Mouse (Mus musculus): ENCODE data around the gene Sfrp2. TPM values are rescaled to one million over a fixed set of nuclear protein-coding genes. Genes with fewer than 3 reads are reported as not detected.
A peak's percentile ranks its signal among the peaks of the same experiment; 100 is the strongest.

Sfrp2 gene
- polyA plus RNA-seq, 1 experiment from 2014 or later, result 92.4 TPM

- ATAC-seq (ENCODE audit: low FRiP score, low read depth), result no peak
- Histone ChIP-seq H3K9me3 (no peaks in the 10 kb centered on the region), H3K27me3 (no peaks in the 10 kb centered on the region), H3K36me3 (no peaks in the 10 kb centered on the region), H3K4me1 (peaks cover 13% of the 10 kb centered on the region), H3K4me2 (replicated peaks) (no peak overlapping the region), H3K9ac (replicated peaks) (no peak overlapping the region), H3K4me3 (no peak overlapping the region), H3K27ac (replicated peaks) (no peak overlapping the region)
- WGBS, result 91% methylated on average over 10 of the region's 10 CpGs
These were observed 15.5 kb downstream of the Sfrp2 start for GRCm38 (mm10) chr3:83781460-83782222.

- no peak overlapping the region for H3K9ac ChIP-seq (replicated peaks)
These were observed 17.8 kb downstream of the Sfrp2 start for GRCm38 (mm10) chr3:83783716-83784469.

GRCm38 (mm10) chr3:83784726-83785125 lies 18.6 kb downstream of the Sfrp2 start:
- Histone ChIP-seq H3K27me3 (peaks cover 18% of the 10 kb centered on the region), H3K4me1 (peaks cover 13% of the 10 kb centered on the region), H3K4me3 (no peak overlapping the region), H3K9ac (replicated peaks) (no peak overlapping the region), H3K9me3 (no peaks in the 10 kb centered on the region), H3K36me3 (no peaks in the 10 kb centered on the region), H3K27ac (replicated peaks) (no peak overlapping the region), H3K4me2 (replicated peaks) (no peak overlapping the region)
- 58% methylated on average over 3 of the region's 3 CpGs for WGBS
- ATAC-seq (ENCODE audit: low FRiP score, low read depth), result no peak

More at GRCm38 (mm10) chr3:83783716-83784469, 17.8 kb downstream of the Sfrp2 start:
- no peak overlapping the region for H3K4me2 ChIP-seq (replicated peaks)
- 9% methylated on average over 11 of the region's 11 CpGs for WGBS
- no peak overlapping the region for H3K27ac ChIP-seq (replicated peaks)
- H3K36me3 ChIP-seq, result no peaks in the 10 kb centered on the region
- H3K27me3 ChIP-seq, result peaks cover 11% of the 10 kb centered on the region
- H3K9me3 ChIP-seq, result no peaks in the 10 kb centered on the region
- H3K4me3 ChIP-seq, result no peak overlapping the region
- H3K4me1 ChIP-seq, result peaks cover 13% of the 10 kb centered on the region
- 0 out of 2 replicates have a peak, but pooled peaks have one; percentile 41 for ATAC-seq (ENCODE audit: low FRiP score, low read depth)

- H3K4me2 ChIP-seq (replicated peaks), result no peak overlapping the region
- peaks cover 32% of the 10 kb centered on the region for H3K27me3 ChIP-seq
- H3K27ac ChIP-seq (replicated peaks), result no peak overlapping the region
- no peaks in the 10 kb centered on the region for H3K36me3 ChIP-seq
- no peak overlapping the region for H3K9ac ChIP-seq (replicated peaks)
- no peak overlapping the region for H3K4me3 ChIP-seq
- H3K4me1 ChIP-seq, result peaks cover 13% of the 10 kb centered on the region
- no peak for ATAC-seq (ENCODE audit: low FRiP score, low read depth)
- no peaks in the 10 kb centered on the region for H3K9me3 ChIP-seq
- 58% methylated on average over 2 of the region's 2 CpGs for WGBS
These were observed 21.0 kb downstream of the Sfrp2 start for GRCm38 (mm10) chr3:83787086-83787485.

- 86% methylated on average over 7 of the region's 7 CpGs for WGBS
- ATAC-seq (ENCODE audit: low FRiP score, low read depth), result no peak
- no peak overlapping the region for H3K4me2 ChIP-seq (replicated peaks)
These were observed 21.7 kb downstream of the Sfrp2 start for GRCm38 (mm10) chr3:83787776-83788305.

GRCm38 (mm10) chr3:83789651-83790451 lies 23.7 kb downstream of the Sfrp2 start:
- Histone ChIP-seq H3K9me3 (no peaks in the 10 kb centered on the region), H3K27me3 (peaks cover 36% of the 10 kb centered on the region), H3K36me3 (no peaks in the 10 kb centered on the region), H3K27ac (replicated peaks) (no peak overlapping the region), H3K9ac (replicated peaks) (peak overlapping the region; percentile 68), H3K4me3 (peak overlapping the region; percentile 62), H3K4me2 (replicated peaks) (peak overlapping the region; percentile 83), H3K4me1 (peaks cover 1% of the 10 kb centered on the region; the same call in 1 of the 2 replicates)
- 3% methylated on average over 44 of the region's 44 CpGs for WGBS
- peak; percentile 77 for ATAC-seq (ENCODE audit: low FRiP score, low read depth)

More at GRCm38 (mm10) chr3:83787776-83788305, 21.7 kb downstream of the Sfrp2 start:
- Histone ChIP-seq H3K9ac (replicated peaks) (no peak overlapping the region), H3K36me3 (no peaks in the 10 kb centered on the region), H3K4me3 (no peak overlapping the region), H3K27ac (replicated peaks) (no peak overlapping the region), H3K27me3 (peaks cover 36% of the 10 kb centered on the region), H3K4me1 (peaks cover 13% of the 10 kb centered on the region), H3K9me3 (no peaks in the 10 kb centered on the region)

GRCm38 (mm10) chr3:83791444-83791843 lies 25.3 kb downstream of the Sfrp2 start:
- H3K27me3 ChIP-seq, result peaks cover 36% of the 10 kb centered on the region
- no peak for ATAC-seq (ENCODE audit: low FRiP score, low read depth)
- H3K4me2 ChIP-seq (replicated peaks), result no peak overlapping the region
- H3K9ac ChIP-seq (replicated peaks), result no peak overlapping the region
- H3K27ac ChIP-seq (replicated peaks), result no peak overlapping the region
- no peaks in the 10 kb centered on the region for H3K9me3 ChIP-seq
- WGBS, result 62% methylated on average over 3 of the region's 3 CpGs
- no peaks in the 10 kb centered on the region for H3K36me3 ChIP-seq
- no peaks in the 10 kb centered on the region for H3K4me1 ChIP-seq
- H3K4me3 ChIP-seq, result no peak overlapping the region

- no peak for ATAC-seq (ENCODE audit: low FRiP score, low read depth)
- Histone ChIP-seq H3K27ac (replicated peaks) (no peak overlapping the region), H3K4me2 (replicated peaks) (no peak overlapping the region), H3K9ac (replicated peaks) (no peak overlapping the region), H3K27me3 (peaks cover 4% of the 10 kb centered on the region; the same call in 1 of the 2 replicates), H3K36me3 (no peaks in the 10 kb centered on the region), H3K9me3 (peaks cover 6% of the 10 kb centered on the region; the same call in 1 of the 2 replicates), H3K4me1 (no peaks in the 10 kb centered on the region), H3K4me3 (no peak overlapping the region)
- WGBS, result 74% methylated on average over 6 of the region's 6 CpGs
These were observed 31.0 kb downstream of the Sfrp2 start for GRCm38 (mm10) chr3:83797098-83797497.

GRCm38 (mm10) chr3:83797828-83798227 lies 31.7 kb downstream of the Sfrp2 start:
- Histone ChIP-seq H3K4me3 (no peak overlapping the region), H3K9ac (replicated peaks) (no peak overlapping the region), H3K4me2 (replicated peaks) (no peak overlapping the region), H3K27ac (replicated peaks) (no peak overlapping the region), H3K36me3 (no peaks in the 10 kb centered on the region), H3K4me1 (no peaks in the 10 kb centered on the region), H3K27me3 (no peaks in the 10 kb centered on the region), H3K9me3 (peaks cover 6% of the 10 kb centered on the region; the same call in 1 of the 2 replicates)
- ATAC-seq (ENCODE audit: low FRiP score, low read depth), result peak; percentile 44
- 7% methylated on average over 10 of the region's 10 CpGs for WGBS

- H3K4me3 ChIP-seq, result no peak overlapping the region
- no peaks in the 10 kb centered on the region for H3K27me3 ChIP-seq
- H3K27ac ChIP-seq (replicated peaks), result no peak overlapping the region
- H3K36me3 ChIP-seq, result no peaks in the 10 kb centered on the region
- H3K4me1 ChIP-seq, result no peaks in the 10 kb centered on the region
- no peak for ATAC-seq (ENCODE audit: low FRiP score, low read depth)
- H3K4me2 ChIP-seq (replicated peaks), result no peak overlapping the region
- H3K9me3 ChIP-seq, result peaks cover 6% of the 10 kb centered on the region; the same call in 1 of the 2 replicates
- 92% methylated on average over 7 of the region's 7 CpGs for WGBS
- H3K9ac ChIP-seq (replicated peaks), result no peak overlapping the region
These were observed 33.4 kb downstream of the Sfrp2 start for GRCm38 (mm10) chr3:83799486-83799885.

- Histone ChIP-seq H3K27me3 (no peaks in the 10 kb centered on the region), H3K36me3 (no peaks in the 10 kb centered on the region), H3K9ac (replicated peaks) (no peak overlapping the region), H3K4me1 (no peaks in the 10 kb centered on the region), H3K9me3 (peaks cover 6% of the 10 kb centered on the region; the same call in 1 of the 2 replicates), H3K27ac (replicated peaks) (no peak overlapping the region), H3K4me3 (no peak overlapping the region), H3K4me2 (replicated peaks) (no peak overlapping the region)
- no peak for ATAC-seq (ENCODE audit: low FRiP score, low read depth)
- 94% methylated on average over 4 of the region's 4 CpGs for WGBS
These were observed 35.6 kb downstream of the Sfrp2 start for GRCm38 (mm10) chr3:83801649-83802155.

Measured in midbrain, embryonic 12.5 days (tissue).